Mouse (Mus musculus) layer of hippocampus, adult 18-20 months (tissue): ENCODE results near the gene Gigyf1. TPM values are rescaled to one million over a fixed set of nuclear protein-coding genes. Genes with fewer than 3 reads are reported as not detected.
A peak's percentile ranks its signal among the peaks of the same experiment; 100 is the strongest.

Source experiments
- DNase-seq, 2 experiments: peaks; one replicate each; pipeline ENCODE4 v3.0.0; 2022; ENCODE audit warnings: low spot score in 2 of 2
- microRNA-seq, 2 experiments: library from miRNA; unstranded; fragments of <30 nt; microRNA quantifications; one replicate each; pipeline ENCODE4 v1.2.0; 2021
- total RNA-seq, 2 experiments: library from RNA; stranded (reverse); gene quantifications; 2 replicates each; pipeline ENCODE4 v1.2.3; 2021

Gigyf1 gene
- total RNA-seq, 2 experiments from 2014 or later, result 64.1 to 65.4 TPM

GRCm38 (mm10) chr5:137570691-137571586, 52.6 kb downstream of the Gigyf1 start:
- no peak for DNase-seq

DNA sequence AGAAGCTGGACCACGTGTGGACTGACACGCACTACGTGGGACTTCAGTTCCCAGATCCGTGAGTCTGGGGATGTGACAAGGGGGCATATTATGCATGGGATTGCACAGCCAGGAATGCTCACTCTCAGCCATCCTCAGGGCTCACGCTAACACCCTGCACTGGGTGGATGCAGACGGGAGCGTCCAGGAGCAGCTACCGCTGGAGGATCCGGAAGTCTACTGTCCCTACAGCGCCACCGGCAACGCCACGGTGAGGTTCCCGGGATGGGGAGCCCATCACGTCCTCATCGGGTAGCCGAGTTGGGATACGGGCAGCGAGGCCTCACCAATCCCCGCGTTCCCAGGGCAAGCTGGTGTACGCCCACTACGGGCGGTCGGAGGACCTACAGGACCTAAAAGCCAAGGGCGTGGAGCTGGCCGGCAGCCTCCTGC, 56.1 kb downstream of the Gigyf1 start:
- DNase-seq, result peak; percentile 51 to 57

Small RNA genes within 50 kb of the gene (microRNA-seq; reads per million reads assigned to microRNA genes)
- gene Mir6418, result 0.99 to 1.2 reads per million in 2 experiments

Other genes with a start within 250 kb of the Gigyf1 start
- gene Ache, start 231.0 kb upstream of the Gigyf1 start, total RNA-seq, result 10 to 100 TPM; 55.3 to 56.2 TPM
- 10 to 100 TPM; 10.9 to 11.7 TPM for gene Ufsp1, start 223.9 kb upstream of the Gigyf1 start, total RNA-seq
- 100 to 1,000 TPM; 202 to 234 TPM for gene Srrt, start 210.9 kb upstream of the Gigyf1 start, total RNA-seq
- gene Trip6, start 204.1 kb upstream of the Gigyf1 start, total RNA-seq, result 1 to 10 TPM; 5.4 to 6.2 TPM
- gene Slc12a9, start 185.0 kb upstream of the Gigyf1 start, total RNA-seq, result 10 to 100 TPM; 21.6 to 23.7 TPM
- 1 to 10 TPM; 4.5 to 4.7 TPM for gene Ephb4, start 168.4 kb upstream of the Gigyf1 start, total RNA-seq
- under 1 TPM; 0.15 to 0.33 TPM for gene Zan, start 41.5 kb upstream of the Gigyf1 start, total RNA-seq
- gene Pop7, start 16.0 kb upstream of the Gigyf1 start, total RNA-seq, result 10 to 100 TPM; 33.2 to 34.6 TPM
- not detected for gene Epo, start 14.7 kb downstream of the Gigyf1 start, total RNA-seq
- 100 to 1,000 TPM; 573 to 580 TPM for gene Gnb2, start 15.0 kb downstream of the Gigyf1 start, total RNA-seq
- gene Actl6b, start 35.0 kb downstream of the Gigyf1 start, total RNA-seq, result 100 to 1,000 TPM; 118 to 136 TPM
- gene Tfr2, start 51.3 kb downstream of the Gigyf1 start, total RNA-seq, result 10 to 100 TPM; 14.6 to 15.2 TPM
- 10 to 100 TPM; 20.9 to 25.2 TPM for gene Mospd3, start 82.5 kb downstream of the Gigyf1 start, total RNA-seq
- gene Pcolce, start 95.2 kb downstream of the Gigyf1 start, total RNA-seq, result 1 to 10 TPM; 6.1 to 7.5 TPM
- under 1 TPM; 0.20 to 0.47 TPM for gene Fbxo24, start 110.5 kb downstream of the Gigyf1 start, total RNA-seq
- 10 to 100 TPM; 18.9 to 24.2 TPM for gene Lrch4, start 110.6 kb downstream of the Gigyf1 start, total RNA-seq
- 10 to 100 TPM; 13.5 to 21.4 TPM for gene Gm20605, start 110.6 kb downstream of the Gigyf1 start, total RNA-seq
- 1 to 10 TPM; 8.2 to 9.5 TPM for gene Sap25, start 122.8 kb downstream of the Gigyf1 start, total RNA-seq
- gene Irs3, start 127.2 kb downstream of the Gigyf1 start, total RNA-seq, result under 1 TPM; 0.30 to 0.53 TPM
- 10 to 100 TPM; 72.6 to 73.5 TPM for gene Agfg2, start 166.2 kb downstream of the Gigyf1 start, total RNA-seq
- gene Nyap1, start 223.1 kb downstream of the Gigyf1 start, total RNA-seq, result 10 to 100 TPM; 72.6 to 74.4 TPM
- gene Tsc22d4, start 227.2 kb downstream of the Gigyf1 start, total RNA-seq, result 100 to 1,000 TPM; 164 to 187 TPM